Mouse (Mus musculus): ENCODE data around the gene Ldlrap1. TPM values are rescaled to one million over a fixed set of nuclear protein-coding genes. Genes with fewer than 3 reads are reported as not detected.

The Ldlrap1 gene
- polyA plus RNA-seq, 1 experiment = 11.2 TPM

DNA sequence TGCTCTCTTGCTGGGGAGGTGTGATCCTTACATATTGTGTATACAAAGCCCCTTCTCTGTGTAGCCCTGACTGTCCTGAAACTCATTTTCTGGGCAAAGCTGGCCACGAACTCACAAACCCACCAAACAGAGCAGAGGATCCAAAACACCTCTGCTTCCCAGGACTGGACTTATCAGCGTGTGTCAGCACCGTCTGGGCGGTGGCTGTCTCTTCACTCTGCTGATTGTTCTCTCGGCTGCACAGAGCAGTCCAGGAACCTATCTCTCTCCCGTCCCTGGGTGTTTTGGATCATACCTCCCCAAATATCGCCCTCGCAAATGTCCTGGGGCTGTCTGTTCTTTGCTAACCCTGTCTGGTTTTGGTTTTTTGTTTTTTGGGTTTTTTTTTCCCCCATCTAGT, 48.3 kb downstream of the Ldlrap1 start:
- H3K27ac ChIP-seq (ENCODE audit: insufficient read depth, low read depth, low read length) = no peak overlapping the region
- H3K27me3 ChIP-seq (ENCODE audit: control insufficient read depth, insufficient read depth, low read length) = no peaks in the 10 kb centered on the region
- 62% methylated on average over 8 of the region's 8 CpGs for WGBS
- H3K4me3 ChIP-seq (ENCODE audit: low read depth, low read length) = no peak overlapping the region
- H3K36me3 ChIP-seq (ENCODE audit: control insufficient read depth, insufficient read depth, low read length) = no peaks in the 10 kb centered on the region
- TF ChIP-seq CTCF (IDR thresholded peaks at IDR 0.05; ENCODE audit: extremely low read depth, insufficient read length, insufficient replicate concordance, low read depth, low read length) (no peak), POLR2A (IDR thresholded peaks at IDR 0.05; ENCODE audit: low read depth, low read length) (no peak)
- H3K4me1 ChIP-seq (ENCODE audit: control insufficient read depth, insufficient read depth, insufficient read length, low read length) = no peaks in the 10 kb centered on the region

DNA sequence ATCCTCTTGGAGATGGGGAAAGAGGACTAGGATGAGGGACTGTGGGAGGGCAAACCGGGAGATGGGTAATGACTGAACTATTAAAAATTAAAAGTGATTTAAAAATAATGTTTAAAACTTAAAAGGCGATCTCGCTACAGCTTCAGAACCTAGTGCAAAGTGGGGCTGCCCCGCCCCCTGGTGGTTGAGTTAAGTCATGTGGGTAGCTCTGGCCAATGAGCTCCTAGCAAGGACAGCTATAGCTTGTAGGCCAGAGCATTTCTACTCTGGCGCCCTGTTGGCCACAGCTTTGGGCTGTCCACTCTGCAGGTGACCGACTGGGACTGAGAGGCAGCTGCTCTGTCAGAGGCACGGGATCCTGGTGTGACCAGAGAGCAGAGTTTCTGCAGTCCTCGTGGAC, 53.9 kb downstream of the Ldlrap1 start:
- 10% methylated on average over 8 of the region's 8 CpGs for WGBS
- peaks cover 3% of the 10 kb centered on the region; the same call in 1 of the 2 replicates for H3K4me1 ChIP-seq (ENCODE audit: control insufficient read depth, insufficient read depth, insufficient read length, low read length)
- H3K36me3 ChIP-seq (ENCODE audit: control insufficient read depth, insufficient read depth, low read length) = no peaks in the 10 kb centered on the region
- no peaks in the 10 kb centered on the region for H3K27me3 ChIP-seq (ENCODE audit: control insufficient read depth, insufficient read depth, low read length)
- peak; percentile 29; the same call in 1 of the 2 replicates for TF ChIP-seq POLR2A (IDR thresholded peaks at IDR 0.05; ENCODE audit: low read depth, low read length)
- peak; percentile 77; the same call in 1 of the 2 replicates for TF ChIP-seq CTCF (IDR thresholded peaks at IDR 0.05; ENCODE audit: extremely low read depth, insufficient read length, insufficient replicate concordance, low read depth, low read length)
- H3K4me3 ChIP-seq (ENCODE audit: low read depth, low read length) = no peak overlapping the region
- no peak overlapping the region for H3K27ac ChIP-seq (ENCODE audit: insufficient read depth, low read depth, low read length)

DNA sequence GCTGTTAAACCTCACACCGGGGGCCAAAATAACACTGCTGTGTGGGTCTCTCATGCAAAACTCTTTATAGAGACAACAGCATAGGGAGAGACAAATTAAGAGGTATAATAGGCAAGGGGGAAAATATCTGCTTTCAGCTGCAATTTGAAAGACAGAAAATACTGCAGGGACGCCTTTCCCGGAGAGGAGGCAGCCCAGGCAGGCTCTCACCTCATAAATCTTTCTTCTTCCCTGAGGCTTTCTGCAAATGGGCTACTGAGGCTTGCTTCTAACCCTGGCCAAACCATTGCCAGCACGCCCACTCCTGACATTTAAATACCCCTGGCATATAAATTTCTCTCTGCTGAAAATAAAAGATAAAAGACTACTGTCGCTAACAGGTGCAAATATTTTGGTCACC, 62.5 kb downstream of the Ldlrap1 start:
- WGBS = 65% methylated on average over 5 of the region's 5 CpGs
- no peak overlapping the region for H3K27ac ChIP-seq (ENCODE audit: insufficient read depth, low read depth, low read length)
- peaks cover 32% of the 10 kb centered on the region for H3K27me3 ChIP-seq (ENCODE audit: control insufficient read depth, insufficient read depth, low read length)
- peaks cover 17% of the 10 kb centered on the region for H3K4me1 ChIP-seq (ENCODE audit: control insufficient read depth, insufficient read depth, insufficient read length, low read length)
- no peaks in the 10 kb centered on the region for H3K36me3 ChIP-seq (ENCODE audit: control insufficient read depth, insufficient read depth, low read length)
- no peak for TF ChIP-seq POLR2A (IDR thresholded peaks at IDR 0.05; ENCODE audit: low read depth, low read length)
- TF ChIP-seq CTCF (IDR thresholded peaks at IDR 0.05; ENCODE audit: extremely low read depth, insufficient read length, insufficient replicate concordance, low read depth, low read length) = no peak
- no peak overlapping the region for H3K4me3 ChIP-seq (ENCODE audit: low read depth, low read length)

DNA sequence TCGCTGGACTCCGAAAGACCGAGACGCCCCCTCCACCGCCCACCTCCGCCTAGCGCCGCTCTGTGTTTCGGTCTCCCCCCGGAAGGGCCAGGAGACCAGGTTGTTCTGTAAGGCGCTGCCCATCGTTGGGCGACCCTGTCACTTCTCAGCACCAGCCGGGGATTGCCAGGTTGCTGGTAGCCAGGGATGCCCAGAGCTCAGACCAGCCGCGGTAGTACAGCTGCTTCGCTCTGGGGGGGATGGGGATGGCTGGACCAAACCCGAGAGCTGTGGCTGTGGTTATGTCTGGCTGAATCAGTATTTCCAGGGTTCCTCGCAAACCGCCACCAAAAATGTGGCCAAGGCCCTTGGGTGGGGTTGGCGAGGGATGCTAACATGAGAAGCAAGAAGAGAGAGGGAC, 63.2 kb downstream of the Ldlrap1 start:
- peak overlapping the region; percentile 59 for H3K4me3 ChIP-seq (ENCODE audit: low read depth, low read length)
- peaks cover 32% of the 10 kb centered on the region for H3K27me3 ChIP-seq (ENCODE audit: control insufficient read depth, insufficient read depth, low read length)
- TF ChIP-seq CTCF (IDR thresholded peaks at IDR 0.05; ENCODE audit: extremely low read depth, insufficient read length, insufficient replicate concordance, low read depth, low read length) (no peak), POLR2A (IDR thresholded peaks at IDR 0.05; ENCODE audit: low read depth, low read length) (0 out of 2 replicates have a peak, but pooled peaks have one; percentile 8)
- H3K27ac ChIP-seq (ENCODE audit: insufficient read depth, low read depth, low read length) = no peak overlapping the region
- WGBS = 3% methylated on average over 21 of the region's 21 CpGs
- no peaks in the 10 kb centered on the region for H3K36me3 ChIP-seq (ENCODE audit: control insufficient read depth, insufficient read depth, low read length)
- H3K4me1 ChIP-seq (ENCODE audit: control insufficient read depth, insufficient read depth, insufficient read length, low read length) = peaks cover 17% of the 10 kb centered on the region

DNA sequence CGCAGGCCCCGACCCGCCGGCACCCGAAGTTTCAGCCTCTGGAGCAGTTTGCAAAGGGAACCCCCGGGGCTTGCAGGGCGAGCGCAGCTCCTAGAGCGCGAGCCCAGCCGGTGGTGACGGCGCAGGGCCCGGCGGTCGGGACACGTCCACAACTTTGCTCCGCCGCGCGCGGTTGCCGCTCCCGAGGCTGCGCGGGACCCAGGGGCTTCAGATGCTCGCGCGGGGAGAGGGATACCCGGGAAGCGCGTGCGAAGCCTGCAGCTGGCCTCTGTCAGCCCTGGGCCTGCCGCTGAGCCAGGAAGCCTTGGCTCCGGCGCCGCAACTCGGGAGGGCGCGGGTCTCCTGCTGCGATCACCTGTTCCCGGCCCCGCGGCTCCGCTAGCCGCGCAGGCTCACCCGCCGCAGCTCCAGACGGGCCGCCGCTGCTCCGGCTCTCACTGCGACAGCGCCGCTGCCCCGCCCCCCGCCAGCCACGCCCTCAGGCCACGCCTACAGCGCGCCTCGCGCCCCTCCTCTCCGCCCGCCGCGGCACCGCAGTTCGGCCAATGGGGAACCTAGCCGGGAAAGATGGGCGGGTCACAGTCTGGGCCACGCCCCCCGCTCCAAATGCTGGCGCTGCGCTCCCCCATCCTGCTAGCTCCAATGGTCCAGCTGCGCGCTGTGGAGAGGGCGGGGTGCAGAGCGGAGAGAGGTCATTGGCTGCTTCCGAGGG, 63.8 kb downstream of the Ldlrap1 start, which contains the start of gene Man1c1:
Gene Man1c1 (minus strand): TSS at position 456 of the 712 bp plus-strand sequence.
- Histone ChIP-seq H3K36me3 (ENCODE audit: control insufficient read depth, insufficient read depth, low read length) (no peaks in the 10 kb centered on the region), H3K27me3 (ENCODE audit: control insufficient read depth, insufficient read depth, low read length) (peaks cover 32% of the 10 kb centered on the region), H3K4me3 (ENCODE audit: low read depth, low read length) (peak within 1 kb of the TSS; percentile 74), H3K4me1 (ENCODE audit: control insufficient read depth, insufficient read depth, insufficient read length, low read length) (peaks cover 15% of the 10 kb centered on the region), H3K27ac (ENCODE audit: insufficient read depth, low read depth, low read length) (no peak within 1 kb of the TSS)
- 1% methylated on average over 76 of the region's 81 CpGs for WGBS
- TF ChIP-seq POLR2A (IDR thresholded peaks at IDR 0.05; ENCODE audit: low read depth, low read length) (0 out of 2 replicates have a peak, but pooled peaks have one; percentile 9), CTCF (IDR thresholded peaks at IDR 0.05; ENCODE audit: extremely low read depth, insufficient read length, insufficient replicate concordance, low read depth, low read length) (no peak)

DNA sequence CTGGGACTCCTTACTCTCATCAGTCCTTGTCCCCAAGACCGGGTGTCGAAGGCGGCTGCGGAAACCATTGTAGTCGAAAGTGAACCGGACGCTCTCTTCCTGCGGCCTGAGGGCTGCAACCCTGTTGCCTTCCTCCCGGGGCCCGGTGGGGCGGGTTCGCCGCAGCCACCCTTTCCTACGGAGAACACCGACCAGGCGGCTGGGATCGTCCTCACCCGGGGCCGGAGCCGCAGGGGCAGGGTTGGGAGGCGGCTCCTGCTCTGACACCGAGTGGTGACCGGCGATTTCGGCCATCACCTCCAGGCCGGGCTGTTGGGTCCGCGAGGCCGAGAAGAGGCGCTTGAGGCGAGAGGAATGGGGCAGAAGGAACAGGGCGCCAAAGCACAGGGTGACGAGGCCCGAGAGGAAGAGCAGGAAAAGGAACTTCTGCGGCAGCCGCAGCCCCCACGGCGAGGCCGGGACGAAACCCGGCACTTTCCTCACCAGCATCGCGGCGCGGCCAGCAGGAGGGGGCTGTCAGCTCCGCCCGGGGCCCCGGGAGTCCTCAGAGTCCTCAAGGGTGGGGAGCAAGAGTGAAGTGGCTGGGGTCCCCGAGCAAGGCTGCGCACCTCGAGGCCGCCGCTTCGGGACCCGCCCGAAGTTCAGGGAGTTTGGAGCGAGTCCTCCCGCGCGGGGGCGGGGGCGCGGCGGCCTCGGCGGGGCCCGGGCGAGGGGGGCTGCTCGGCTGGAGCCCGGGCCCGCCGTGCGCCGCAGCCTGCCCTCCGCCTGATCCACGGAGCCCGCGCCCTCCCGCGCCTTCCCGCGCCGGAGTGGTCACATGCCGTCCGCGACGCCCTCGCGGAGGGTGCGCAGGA, 64.6 kb downstream of the Ldlrap1 start:
- Histone ChIP-seq H3K36me3 (ENCODE audit: control insufficient read depth, insufficient read depth, low read length) (no peaks in the 10 kb centered on the region), H3K27ac (ENCODE audit: insufficient read depth, low read depth, low read length) (no peak overlapping the region), H3K4me1 (ENCODE audit: control insufficient read depth, insufficient read depth, insufficient read length, low read length) (peaks cover 13% of the 10 kb centered on the region), H3K4me3 (ENCODE audit: low read depth, low read length) (peak overlapping the region; percentile 74), H3K27me3 (ENCODE audit: control insufficient read depth, insufficient read depth, low read length) (peaks cover 32% of the 10 kb centered on the region)
- TF ChIP-seq CTCF (IDR thresholded peaks at IDR 0.05; ENCODE audit: extremely low read depth, insufficient read length, insufficient replicate concordance, low read depth, low read length) (no peak), POLR2A (IDR thresholded peaks at IDR 0.05; ENCODE audit: low read depth, low read length) (no peak)
- 2% methylated on average over 89 of the region's 90 CpGs for WGBS

DNA sequence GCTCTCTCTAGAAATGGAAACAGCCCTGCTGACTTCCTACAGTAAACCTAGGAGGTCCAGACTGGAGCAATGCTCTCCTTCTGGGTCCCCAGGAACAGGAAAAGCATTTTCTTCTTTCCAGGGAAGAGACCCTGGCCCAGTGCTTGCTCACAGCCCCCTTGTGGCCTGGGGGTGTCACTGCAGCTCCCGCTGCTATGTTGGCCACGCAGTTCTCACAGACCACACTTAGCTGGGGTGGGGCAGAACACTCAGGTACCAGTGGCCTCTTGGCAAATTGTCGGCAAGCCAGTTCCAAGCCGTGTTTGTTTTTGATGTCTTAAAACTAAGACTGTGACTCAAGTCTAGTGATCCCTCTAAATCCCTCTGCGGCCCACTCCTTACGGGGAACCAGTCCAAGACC, 65.9 kb downstream of the Ldlrap1 start:
- TF ChIP-seq CTCF (IDR thresholded peaks at IDR 0.05; ENCODE audit: extremely low read depth, insufficient read length, insufficient replicate concordance, low read depth, low read length) (peak; percentile 81), POLR2A (IDR thresholded peaks at IDR 0.05; ENCODE audit: low read depth, low read length) (no peak)
- Histone ChIP-seq H3K27me3 (ENCODE audit: control insufficient read depth, insufficient read depth, low read length) (peaks cover 32% of the 10 kb centered on the region), H3K4me3 (ENCODE audit: low read depth, low read length) (peak overlapping the region; percentile 23; the same call in 1 of the 2 replicates), H3K4me1 (ENCODE audit: control insufficient read depth, insufficient read depth, insufficient read length, low read length) (peaks cover 13% of the 10 kb centered on the region), H3K27ac (ENCODE audit: insufficient read depth, low read depth, low read length) (no peak overlapping the region), H3K36me3 (ENCODE audit: control insufficient read depth, insufficient read depth, low read length) (no peaks in the 10 kb centered on the region)
- WGBS = 8% methylated on average over 6 of the region's 6 CpGs
